Mouse (Mus musculus) brown adipose tissue, adult 24 weeks (tissue): Measurements from ENCODE around the gene Apbb1ip. TPM values are rescaled to one million over a fixed set of nuclear protein-coding genes. Genes with fewer than 3 reads are reported as not detected.
"Not testable (repeated sequence)": the region's sequence is repeated elsewhere in the genome, so short reads cannot be mapped to it uniquely, and the experiment has no call there.

ENCODE experiments used
- H3K27ac ChIP-seq: fragments of 200-500 bp; replicated peaks from 2 replicates; pipeline ENCODE4 v1.5.1; 2012; ENCODE audit warnings: low read depth, mild to moderate bottlenecking, low read length
- H3K4me1 ChIP-seq: fragments of 200-500 bp; 2 replicates; pipeline ENCODE4 v1.6.1; 2012; ENCODE audit warnings: low read length, mixed read lengths; ENCODE audit not compliant: control insufficient read depth, insufficient read depth, insufficient read length
- H3K4me3 ChIP-seq: fragments of 200-500 bp; 2 replicates; pipeline ENCODE4 v1.5.1; 2012; ENCODE audit warnings: low read depth, mild to moderate bottlenecking, low read length, moderate library complexity; ENCODE audit not compliant: insufficient read depth
- polyA plus RNA-seq: library from polyadenylated mRNA; stranded (reverse); fragments of >200 nt; gene quantifications from 2 replicates; pipeline ENCODE4 v1.2.4, GENCODE M21; 2012; ENCODE audit not compliant: missing spikeins, insufficient read depth, insufficient read length

The Apbb1ip gene
- polyA plus RNA-seq, 1 experiment = 3.7 TPM

GRCm38 (mm10) chr2:22845514-22845913 is 71.6 kb downstream of the Apbb1ip start:
- Histone ChIP-seq H3K27ac (no peak overlapping the region), H3K4me3 (no peak overlapping the region), H3K4me1 (no peaks in the 10 kb centered on the region)

- no peaks in the 10 kb centered on the region for H3K4me1 ChIP-seq
- no peak overlapping the region for H3K4me3 ChIP-seq
- H3K27ac ChIP-seq = no peak overlapping the region
These were observed 78.0 kb downstream of the Apbb1ip start for GRCm38 (mm10) chr2:22851900-22852299.

- H3K4me3 ChIP-seq = no peak overlapping the region
- no peak overlapping the region for H3K27ac ChIP-seq
- H3K4me1 ChIP-seq = no peaks in the 10 kb centered on the region
These were observed 83.6 kb downstream of the Apbb1ip start for GRCm38 (mm10) chr2:22857501-22857900.

GRCm38 (mm10) chr2:22862194-22862593 is 88.3 kb downstream of the Apbb1ip start:
- H3K4me1 ChIP-seq = no peaks in the 10 kb centered on the region
- no peak overlapping the region for H3K27ac ChIP-seq
- H3K4me3 ChIP-seq = no peak overlapping the region

GRCm38 (mm10) chr2:22864394-22865037 is 90.6 kb downstream of the Apbb1ip start:
- H3K4me1 ChIP-seq, H3K4me3 ChIP-seq, H3K27ac ChIP-seq: not testable (repeated sequence)

- Histone ChIP-seq H3K27ac (no peak overlapping the region), H3K4me1 (no peaks in the 10 kb centered on the region), H3K4me3 (no peak overlapping the region)
These were observed 91.9 kb downstream of the Apbb1ip start for GRCm38 (mm10) chr2:22865818-22866217.

- H3K4me3 ChIP-seq = no peak overlapping the region
- no peaks in the 10 kb centered on the region for H3K4me1 ChIP-seq
- H3K27ac ChIP-seq = no peak overlapping the region
These were observed 93.1 kb downstream of the Apbb1ip start for GRCm38 (mm10) chr2:22866894-22867424.

GRCm38 (mm10) chr2:22873159-22873558 is 99.3 kb downstream of the Apbb1ip start:
- no peak overlapping the region for H3K27ac ChIP-seq
- no peaks in the 10 kb centered on the region for H3K4me1 ChIP-seq
- no peak overlapping the region for H3K4me3 ChIP-seq

GRCm38 (mm10) chr2:22874628-22875027 is 100.7 kb downstream of the Apbb1ip start:
- Histone ChIP-seq H3K27ac (no peak overlapping the region), H3K4me3 (no peak overlapping the region), H3K4me1 (no peaks in the 10 kb centered on the region)

GRCm38 (mm10) chr2:22876614-22877013 is 102.7 kb downstream of the Apbb1ip start:
- H3K4me1 ChIP-seq = no peaks in the 10 kb centered on the region
- no peak overlapping the region for H3K4me3 ChIP-seq
- no peak overlapping the region for H3K27ac ChIP-seq

- Histone ChIP-seq H3K4me3 (no peak overlapping the region), H3K27ac (no peak overlapping the region), H3K4me1 (no peaks in the 10 kb centered on the region)
These were observed 104.9 kb downstream of the Apbb1ip start for GRCm38 (mm10) chr2:22878781-22879180.

- H3K4me3 ChIP-seq, H3K27ac ChIP-seq, H3K4me1 ChIP-seq: not testable (repeated sequence)
These were observed 106.8 kb downstream of the Apbb1ip start for GRCm38 (mm10) chr2:22880726-22881125.

- Histone ChIP-seq H3K4me3 (peak overlapping the region; percentile 96), H3K27ac (peak overlapping the region; percentile 96), H3K4me1 (peaks cover 4% of the 10 kb centered on the region; the same call in 1 of the 2 replicates)
These were observed 121.0 kb downstream of the Apbb1ip start for GRCm38 (mm10) chr2:22894932-22895281.

GRCm38 (mm10) chr2:22895282-22896273 is 121.7 kb downstream of the Apbb1ip start, which contains the start of gene Pdss1:
Gene Pdss1 (plus strand): TSS chr2:22895522.
- peak within 1 kb of the TSS; percentile 96 for H3K4me3 ChIP-seq

GRCm38 (mm10) chr2:22903947-22904346 is 130.1 kb downstream of the Apbb1ip start:
- no peak overlapping the region for H3K27ac ChIP-seq
- H3K4me3 ChIP-seq = no peak overlapping the region
- no peaks in the 10 kb centered on the region for H3K4me1 ChIP-seq

More at GRCm38 (mm10) chr2:22895282-22896273, 121.7 kb downstream of the Apbb1ip start, which contains the start of gene Pdss1:
- peak within 1 kb of the TSS; percentile 96 for H3K27ac ChIP-seq
- peaks cover 4% of the 10 kb centered on the region; the same call in 1 of the 2 replicates for H3K4me1 ChIP-seq
